Mouse (Mus musculus): Measurements from ENCODE around the gene Selenoo.

- no peak for TF ChIP-seq CTCF (IDR thresholded peaks at IDR 0.05; ENCODE audit: low read depth, low read length)
- no peak for TF ChIP-seq POLR2A (IDR thresholded peaks at IDR 0.05; ENCODE audit: extremely low read depth, insufficient read depth, low read length)
Observed at GRCm38 (mm10) chr15:89067609-89068008, 21.3 kb upstream of the Selenoo start.

Measured in liver, adult 2 months (tissue).